Mouse (Mus musculus): ENCODE measurements at regions not wholly inside any gene's neighbourhood (a gene's known extent, or its start where the extent isn't known, plus 50 kb on each side); places are given as distances from the start of the nearest gene placed in this dataset.

DNA sequence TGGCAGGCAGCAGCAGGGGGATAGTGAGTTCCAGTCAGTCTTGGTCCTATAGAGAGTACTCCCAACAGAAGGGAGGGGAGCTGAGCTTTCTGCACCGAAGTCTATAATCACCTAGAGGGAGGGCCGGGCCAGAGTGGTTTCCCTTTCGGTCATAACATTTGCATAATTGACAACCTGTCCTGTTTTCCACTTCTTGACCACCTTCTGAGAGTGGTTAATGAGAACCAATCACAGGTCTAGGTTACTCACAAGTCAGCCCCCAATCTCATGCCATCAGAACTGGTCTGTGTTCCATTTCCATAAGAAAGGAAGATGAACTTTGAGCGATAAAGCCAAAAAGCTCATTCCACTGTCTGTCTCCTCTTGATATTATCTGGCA, 611.9 kb downstream of the Zfp706 start:
- Histone ChIP-seq H3K27ac (ENCODE audit: insufficient read depth, low read depth, low read length, poor library complexity, severe bottlenecking) (no peak overlapping the region), H3K36me3 (ENCODE audit: control insufficient read depth, insufficient read depth, low read length, poor library complexity, severe bottlenecking) (no peaks in the 10 kb centered on the region), H3K4me3 (ENCODE audit: insufficient read depth in 1 of 2, low read depth in 1 of 2, low read length in 2 of 2, poor library complexity in 1 of 2, severe bottlenecking in 1 of 2) (no peak overlapping the region), H3K9ac (ENCODE audit: insufficient read depth, low read depth, low read length, poor library complexity, severe bottlenecking) (no peak overlapping the region), H3K4me1 (ENCODE audit: control insufficient read depth in 2 of 2, insufficient read depth in 2 of 2, low read length in 2 of 2, poor library complexity in 1 of 2) (peaks cover 3 to 4% of the 10 kb centered on the region in 2 experiments; a peak in 1 of 4 replicates), H3K9me3 (ENCODE audit: control insufficient read depth, insufficient read depth, low read depth, low read length) (no peaks in the 10 kb centered on the region)
- no peak for DNase-seq (ENCODE audit: low read depth, low spot score)
- TF ChIP-seq MAFK (IDR thresholded peaks at IDR 0.05; ENCODE audit: insufficient read depth, low read depth, low read length) (no peak), HCFC1 (IDR thresholded peaks at IDR 0.05; ENCODE audit: borderline replicate concordance, insufficient read depth, low read length) (no peak), ZC3H11A (IDR thresholded peaks at IDR 0.05; ENCODE audit: borderline replicate concordance, low read depth, low read length) (no peak), CHD2 (IDR thresholded peaks at IDR 0.05; ENCODE audit: low read depth, low read length) (no peak), ZNF384 (IDR thresholded peaks at IDR 0.05; ENCODE audit: low read depth, low read length) (no peak)
- in situ Hi-C loops (cut with MboI; ENCODE audit: low sequenced_read_pairs in 2 of 2, unreplicated experiment in 2 of 2), result no loop called here

DNA sequence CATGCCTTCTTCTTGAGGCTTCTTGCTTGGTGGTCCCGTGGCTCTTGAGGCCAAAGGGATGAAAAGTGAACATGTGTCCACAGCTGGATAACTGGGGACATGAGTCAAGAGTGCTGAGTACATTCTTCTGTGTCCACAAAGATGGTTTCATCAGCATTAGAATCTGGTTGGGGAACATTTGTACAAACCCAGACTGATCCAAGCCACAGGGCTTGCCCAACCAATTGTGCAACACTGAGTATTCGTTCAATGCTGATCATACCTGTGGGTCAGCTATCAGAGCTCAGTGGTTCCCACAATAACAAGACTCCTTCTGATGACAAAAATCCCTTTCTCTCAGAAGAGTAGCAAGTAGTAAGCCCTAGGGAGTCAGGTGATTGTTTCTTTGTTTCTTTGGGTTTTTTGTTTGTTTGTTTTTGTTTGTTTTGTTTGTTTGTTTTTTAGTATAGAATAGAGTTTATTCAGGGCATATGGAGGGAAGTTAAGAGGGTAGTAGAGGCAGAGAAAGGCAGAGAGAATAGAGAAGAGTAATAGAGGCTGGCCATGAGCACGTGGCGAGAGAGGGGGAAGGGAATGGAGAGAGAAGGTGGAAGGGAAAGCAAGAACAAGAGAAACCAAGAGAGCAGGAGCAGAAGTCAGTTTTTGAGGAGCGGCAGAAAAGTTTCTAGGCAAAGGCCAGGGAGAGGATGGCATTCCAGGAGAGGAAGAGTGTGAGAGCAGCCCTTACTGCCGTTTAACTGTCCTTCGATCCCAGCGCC, 612.5 kb downstream of the Zfp706 start:
- H3K9me3 ChIP-seq (ENCODE audit: control insufficient read depth, insufficient read depth, low read depth, low read length), result no peaks in the 10 kb centered on the region
- in situ Hi-C loops (cut with MboI; ENCODE audit: low sequenced_read_pairs in 2 of 2, unreplicated experiment in 2 of 2), result no loop called here
- no peaks in the 10 kb centered on the region for H3K36me3 ChIP-seq (ENCODE audit: control insufficient read depth, insufficient read depth, low read length, poor library complexity, severe bottlenecking)
- no peak overlapping the region for H3K4me3 ChIP-seq (ENCODE audit: insufficient read depth in 1 of 2, low read depth in 1 of 2, low read length in 2 of 2, poor library complexity in 1 of 2, severe bottlenecking in 1 of 2)
- H3K9ac ChIP-seq (ENCODE audit: insufficient read depth, low read depth, low read length, poor library complexity, severe bottlenecking), result no peak overlapping the region
- no peak for TF ChIP-seq ZNF384 (IDR thresholded peaks at IDR 0.05; ENCODE audit: low read depth, low read length)
- TF ChIP-seq ZC3H11A (IDR thresholded peaks at IDR 0.05; ENCODE audit: borderline replicate concordance, low read depth, low read length), result no peak
- TF ChIP-seq CHD2 (IDR thresholded peaks at IDR 0.05; ENCODE audit: low read depth, low read length), result no peak
- no peak for TF ChIP-seq HCFC1 (IDR thresholded peaks at IDR 0.05; ENCODE audit: borderline replicate concordance, insufficient read depth, low read length)
- TF ChIP-seq MAFK (IDR thresholded peaks at IDR 0.05; ENCODE audit: insufficient read depth, low read depth, low read length), result no peak
- H3K4me1 ChIP-seq (ENCODE audit: control insufficient read depth in 2 of 2, insufficient read depth in 2 of 2, low read length in 2 of 2, poor library complexity in 1 of 2), result no peaks in the 10 kb centered on the region
- H3K27ac ChIP-seq (ENCODE audit: insufficient read depth, low read depth, low read length, poor library complexity, severe bottlenecking), result no peak overlapping the region
- DNase-seq (ENCODE audit: low read depth, low spot score), result no peak

GRCm38 (mm10) chr15:36389775-36390174, 617.8 kb downstream of the Zfp706 start:
- H3K4me3 ChIP-seq (ENCODE audit: insufficient read depth in 1 of 2, low read depth in 1 of 2, low read length in 2 of 2, poor library complexity in 1 of 2, severe bottlenecking in 1 of 2), result no peak overlapping the region
- DNase-seq (ENCODE audit: low read depth, low spot score), result no peak
- no peaks in the 10 kb centered on the region for H3K9me3 ChIP-seq (ENCODE audit: control insufficient read depth, insufficient read depth, low read depth, low read length)
- no peak for TF ChIP-seq ZNF384 (IDR thresholded peaks at IDR 0.05; ENCODE audit: low read depth, low read length)
- no peak for TF ChIP-seq HCFC1 (IDR thresholded peaks at IDR 0.05; ENCODE audit: borderline replicate concordance, insufficient read depth, low read length)
- no peak for TF ChIP-seq CHD2 (IDR thresholded peaks at IDR 0.05; ENCODE audit: low read depth, low read length)
- TF ChIP-seq ZC3H11A (IDR thresholded peaks at IDR 0.05; ENCODE audit: borderline replicate concordance, low read depth, low read length), result no peak
- H3K9ac ChIP-seq (ENCODE audit: insufficient read depth, low read depth, low read length, poor library complexity, severe bottlenecking), result no peak overlapping the region
- H3K27ac ChIP-seq (ENCODE audit: insufficient read depth, low read depth, low read length, poor library complexity, severe bottlenecking), result peak overlapping the region; percentile 12; the same call in 1 of the 2 replicates
- in situ Hi-C loops (cut with MboI; ENCODE audit: low sequenced_read_pairs in 2 of 2, unreplicated experiment in 2 of 2), result no loop called here
- no peaks in the 10 kb centered on the region for H3K36me3 ChIP-seq (ENCODE audit: control insufficient read depth, insufficient read depth, low read length, poor library complexity, severe bottlenecking)
- H3K4me1 ChIP-seq (ENCODE audit: control insufficient read depth in 2 of 2, insufficient read depth in 2 of 2, low read length in 2 of 2, poor library complexity in 1 of 2), result no peaks in the 10 kb centered on the region

GRCm38 (mm10) chr15:36381228-36381671, 626.3 kb downstream of the Zfp706 start:
- TF ChIP-seq CHD2 (IDR thresholded peaks at IDR 0.05; ENCODE audit: low read depth, low read length), result no peak
- no peak for TF ChIP-seq ZNF384 (IDR thresholded peaks at IDR 0.05; ENCODE audit: low read depth, low read length)
- no peak for TF ChIP-seq HCFC1 (IDR thresholded peaks at IDR 0.05; ENCODE audit: borderline replicate concordance, insufficient read depth, low read length)
- TF ChIP-seq ZC3H11A (IDR thresholded peaks at IDR 0.05; ENCODE audit: borderline replicate concordance, low read depth, low read length), result no peak
- no peak for TF ChIP-seq MAFK (IDR thresholded peaks at IDR 0.05; ENCODE audit: insufficient read depth, low read depth, low read length)
- DNase-seq (ENCODE audit: low read depth, low spot score), result no peak
- no peaks in the 10 kb centered on the region for H3K9me3 ChIP-seq (ENCODE audit: control insufficient read depth, insufficient read depth, low read depth, low read length)
- H3K9ac ChIP-seq (ENCODE audit: insufficient read depth, low read depth, low read length, poor library complexity, severe bottlenecking), result no peak overlapping the region
- H3K4me3 ChIP-seq (ENCODE audit: insufficient read depth in 1 of 2, low read depth in 1 of 2, low read length in 2 of 2, poor library complexity in 1 of 2, severe bottlenecking in 1 of 2), result 0 out of 4 replicates have a peak overlapping the region, but pooled peaks of 1 of the 2 experiments have one; percentile 17
- no peak overlapping the region for H3K27ac ChIP-seq (ENCODE audit: insufficient read depth, low read depth, low read length, poor library complexity, severe bottlenecking)
- in situ Hi-C loops (cut with MboI; ENCODE audit: low sequenced_read_pairs in 2 of 2, unreplicated experiment in 2 of 2), result no loop called here
- H3K36me3 ChIP-seq (ENCODE audit: control insufficient read depth, insufficient read depth, low read length, poor library complexity, severe bottlenecking), result no peaks in the 10 kb centered on the region
- H3K4me1 ChIP-seq (ENCODE audit: control insufficient read depth in 2 of 2, insufficient read depth in 2 of 2, low read length in 2 of 2, poor library complexity in 1 of 2), result no peaks in the 10 kb centered on the region
